Mouse (Mus musculus): ENCODE measurements around the gene Nbea.
"Not testable (repeated sequence)": the region's sequence is repeated elsewhere in the genome, so short reads cannot be mapped to it uniquely, and the experiment has no call there.

Nbea gene

DNA sequence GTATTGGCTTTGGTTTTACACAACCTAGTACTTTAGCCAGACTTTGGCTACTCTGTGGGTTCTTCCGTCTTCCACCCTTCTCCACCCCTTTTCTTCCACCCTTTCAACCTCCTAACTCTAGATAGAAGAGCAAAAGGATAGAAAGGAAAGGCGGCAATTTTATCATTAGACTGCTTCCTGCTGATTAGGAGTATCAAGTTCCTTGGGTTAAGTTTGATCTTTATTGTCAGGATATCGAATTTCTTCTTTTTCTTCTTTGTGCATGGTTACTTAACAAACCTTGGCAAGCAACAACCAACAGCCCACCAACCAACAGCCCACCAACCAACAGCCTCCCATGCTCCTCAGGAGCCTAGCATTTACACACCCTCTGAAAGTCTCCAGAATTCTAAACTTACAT is 165.0 kb downstream of the Nbea start:
- DNase-seq = no peak

DNA sequence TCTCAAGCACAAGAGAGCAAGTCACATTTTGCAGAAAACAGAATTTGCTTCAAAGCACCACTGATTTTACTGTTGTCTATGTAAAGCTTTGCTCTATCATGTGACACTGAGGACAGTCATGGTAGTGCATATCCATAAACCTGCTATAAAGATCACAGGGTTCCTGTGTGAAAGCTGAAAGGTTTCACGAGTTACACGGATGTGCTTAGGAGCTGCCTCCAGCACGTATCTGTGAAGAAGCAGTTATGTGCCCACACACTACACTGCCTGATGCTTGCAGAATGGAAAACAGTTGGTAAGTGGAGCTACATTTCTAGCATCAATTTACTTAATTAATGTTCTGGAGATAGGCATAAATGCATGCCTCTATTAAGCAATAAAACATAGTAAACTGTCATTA is 172.4 kb downstream of the Nbea start:
- no peak for DNase-seq

DNA sequence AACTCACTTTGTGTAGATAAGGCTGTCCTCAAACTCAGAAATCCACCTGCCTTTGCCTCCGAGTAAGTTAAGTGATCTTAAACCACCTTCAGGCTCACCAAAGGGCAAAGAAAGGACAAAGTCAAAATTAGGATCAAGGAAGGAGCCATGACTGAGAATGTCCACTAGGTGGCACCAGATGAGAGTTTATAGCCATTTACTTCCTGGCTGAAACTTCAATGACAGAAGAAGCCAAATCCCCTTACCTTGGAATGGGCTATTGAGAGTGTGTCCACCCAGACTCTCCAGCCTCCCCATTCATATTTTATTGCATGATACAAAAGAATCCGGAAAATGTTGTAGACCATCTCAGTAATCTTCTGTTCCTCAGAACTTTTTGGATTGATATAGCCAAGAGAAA is 175.5 kb downstream of the Nbea start:
- peak; percentile 2 for DNase-seq

DNA sequence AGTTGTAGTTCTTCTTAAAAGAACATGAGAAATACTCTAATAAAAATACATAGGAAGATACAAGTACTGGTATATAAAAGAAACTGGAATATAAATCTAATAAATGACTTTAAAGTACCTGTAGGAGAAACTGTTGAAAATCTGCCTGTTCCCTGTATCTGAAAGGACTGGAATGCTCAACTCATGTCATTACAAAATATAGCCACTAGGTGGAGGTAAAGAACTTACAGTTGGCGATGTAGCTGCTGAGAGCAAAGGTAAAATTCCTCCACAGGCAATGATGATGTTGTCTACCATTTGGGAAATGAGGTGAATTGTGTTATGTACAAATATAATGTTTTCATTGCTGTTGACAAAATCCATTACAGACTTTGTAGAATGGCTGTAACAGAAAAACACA is 183.2 kb downstream of the Nbea start:
- DNase-seq = no peak

DNA sequence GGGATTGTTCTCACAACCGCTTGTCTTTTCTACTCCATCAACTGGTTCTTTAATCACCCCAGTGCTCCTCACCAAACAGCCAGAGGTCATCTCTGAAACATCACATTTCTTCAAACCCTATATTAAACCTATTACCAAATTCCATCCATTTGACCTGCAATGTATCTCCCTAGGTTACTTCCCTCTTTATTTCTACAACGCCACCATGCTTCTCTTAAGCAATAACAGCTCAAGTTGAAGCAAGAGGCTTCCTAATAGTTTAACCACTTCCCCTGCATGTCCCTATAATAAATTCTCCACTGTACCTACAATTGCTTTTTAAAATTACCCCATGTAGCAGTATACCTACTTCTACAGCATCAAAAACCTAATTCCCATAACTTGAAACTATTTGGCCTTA is 205.1 kb downstream of the Nbea start:
- DNase-seq = no peak

DNA sequence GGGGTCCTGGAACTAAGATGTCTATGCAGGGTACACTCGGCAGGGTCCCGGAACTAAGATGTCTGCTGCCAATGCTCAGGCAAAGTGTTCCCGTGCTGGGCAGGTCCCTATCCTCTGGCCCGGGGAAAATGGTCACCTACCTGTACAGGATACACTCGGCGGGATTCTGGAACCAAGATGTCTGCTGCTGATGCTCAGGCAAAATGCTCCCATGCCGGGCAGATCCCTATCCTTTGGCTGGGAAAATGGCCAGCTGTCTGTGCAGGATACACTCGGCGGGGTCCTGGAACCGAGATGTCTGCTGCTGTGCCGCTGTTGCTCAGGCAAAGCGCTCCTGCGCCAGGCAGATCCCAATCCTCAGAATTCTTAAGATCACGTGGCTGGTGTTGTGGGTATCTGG is 206.5 kb downstream of the Nbea start:
- not testable (repeated sequence) for DNase-seq

DNA sequence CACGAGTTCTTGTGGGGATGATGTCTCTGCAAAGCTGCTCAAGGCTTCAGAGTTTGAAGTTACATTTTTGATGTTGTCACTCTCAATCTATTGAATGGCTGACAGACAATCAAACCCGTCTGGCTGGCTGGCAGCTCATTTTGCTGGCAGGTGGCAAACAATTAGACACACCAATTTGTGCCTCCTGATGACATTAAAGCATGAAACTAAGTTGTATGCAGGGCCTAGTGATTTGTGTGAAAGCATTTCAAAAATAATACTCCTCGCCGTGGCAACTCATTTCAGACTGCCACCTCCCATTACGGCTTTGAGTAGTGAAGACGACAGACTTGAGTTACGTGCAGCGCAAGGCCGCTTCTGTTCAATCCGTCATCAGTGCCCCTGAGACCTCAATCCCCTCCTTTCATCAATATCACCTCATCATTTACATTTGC is 217.8 kb downstream of the Nbea start:
- no peak for DNase-seq

DNA sequence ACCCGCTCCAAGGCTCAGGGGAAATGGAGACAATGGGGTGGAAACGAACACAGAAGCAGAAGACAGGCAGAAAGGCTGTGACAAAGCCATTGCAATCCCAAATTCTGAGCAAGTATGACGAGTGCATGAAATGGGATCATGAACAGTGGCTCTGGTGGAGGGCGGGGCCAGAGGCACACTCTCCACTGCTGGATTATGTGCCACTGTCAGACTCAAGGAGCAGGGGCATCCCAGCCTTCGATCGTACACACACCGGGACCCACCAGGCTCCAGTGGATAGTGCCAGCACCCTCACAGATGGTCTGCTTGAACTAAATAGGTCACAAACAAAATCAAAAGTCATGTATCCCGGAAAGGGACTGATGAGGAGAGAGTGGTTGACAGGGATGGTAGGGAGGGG is 220.5 kb downstream of the Nbea start:
- DNase-seq = no peak

DNA sequence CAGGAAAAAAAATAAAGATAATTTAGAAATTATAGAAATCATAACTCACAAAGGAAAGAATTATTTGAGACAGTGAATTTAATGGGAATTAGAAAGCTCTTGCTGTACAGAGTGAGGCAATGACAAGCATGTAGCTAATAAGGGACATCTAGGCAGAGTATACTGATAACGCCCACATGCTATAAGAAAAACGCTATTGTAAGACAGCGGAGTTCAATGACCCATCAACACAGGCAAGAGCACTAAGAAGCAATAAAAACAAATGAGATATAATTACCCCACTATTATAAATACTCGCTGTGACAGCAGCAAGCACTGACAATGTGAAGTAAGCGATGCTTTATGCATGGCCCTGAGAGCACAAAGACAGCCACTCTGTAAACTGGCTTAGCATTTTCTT is 233.5 kb downstream of the Nbea start:
- DNase-seq = no peak

DNA sequence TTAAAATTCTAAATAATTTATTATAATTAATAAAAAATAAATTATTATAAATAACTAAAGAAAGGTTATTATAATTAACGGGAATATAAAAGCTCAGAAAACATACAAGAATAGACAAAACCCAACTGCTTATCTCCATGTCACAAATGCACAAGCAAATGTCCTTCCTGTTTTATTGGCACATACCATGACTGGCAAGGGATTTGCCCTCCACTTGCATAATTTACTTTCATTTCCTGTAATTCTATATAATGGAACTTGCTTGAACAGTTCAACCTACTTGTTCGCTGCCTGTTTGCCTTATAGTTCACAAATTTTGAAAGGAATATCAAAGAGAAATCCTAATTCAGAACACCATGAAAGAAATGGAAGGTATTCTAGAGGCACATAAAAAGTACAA is 234.4 kb downstream of the Nbea start:
- DNase-seq = no peak

DNA sequence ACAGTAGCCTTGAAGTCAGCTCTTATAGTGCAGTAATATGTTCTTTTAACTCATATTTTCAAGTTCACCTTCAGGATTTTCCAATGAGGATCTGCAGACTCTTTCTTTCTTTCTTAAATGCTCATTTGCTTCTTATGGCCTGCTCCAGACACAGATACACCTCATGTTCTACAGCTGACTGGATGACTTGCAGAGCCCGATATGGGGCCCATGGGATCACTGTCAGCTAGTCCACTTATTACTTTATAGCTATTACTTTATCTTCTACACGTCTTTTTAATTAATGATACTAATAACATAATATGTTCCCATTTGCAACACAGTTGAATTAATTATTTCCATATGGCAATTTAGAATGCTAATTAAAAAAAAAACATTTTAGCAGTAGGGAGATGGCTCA is 256.2 kb downstream of the Nbea start:
- no peak for DNase-seq

DNA sequence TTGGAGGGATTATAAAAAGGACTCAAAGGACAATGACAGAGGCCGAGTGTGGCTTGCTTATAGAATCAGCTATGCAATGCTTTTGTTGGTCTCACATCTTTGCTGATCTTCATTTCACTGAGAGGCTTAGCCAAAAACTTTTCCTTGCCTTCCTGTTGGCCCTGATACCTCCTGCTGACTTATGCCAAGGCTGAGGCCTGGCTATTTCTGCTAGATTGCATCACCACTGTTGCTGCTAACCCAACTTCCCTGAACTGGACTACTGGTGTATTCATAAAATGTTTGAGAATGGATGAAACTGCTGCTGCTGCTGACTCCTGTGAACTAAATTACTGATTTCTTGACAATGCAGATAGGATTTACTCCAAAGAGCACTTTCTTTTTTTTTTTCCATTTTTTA is 274.2 kb downstream of the Nbea start:
- no peak for DNase-seq

DNA sequence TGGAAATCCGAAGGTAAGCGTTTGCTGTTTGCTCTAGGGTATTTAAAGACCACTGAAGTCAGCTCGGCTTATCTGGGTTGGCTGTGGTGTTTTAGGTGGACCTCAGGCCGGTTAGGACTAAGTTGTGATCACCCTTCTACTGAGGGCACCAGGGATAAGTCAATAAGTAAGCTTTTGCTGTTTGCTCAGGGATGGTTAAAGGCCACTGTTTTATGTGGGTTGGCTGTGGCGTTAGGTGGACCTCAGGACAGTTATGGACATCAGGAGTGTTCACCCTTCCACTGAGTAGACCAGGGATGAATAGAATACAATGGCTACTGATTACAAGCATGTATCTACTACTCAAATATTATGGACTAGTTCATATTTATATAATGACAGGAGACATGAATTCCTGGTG is 292.9 kb downstream of the Nbea start:
- no peak for DNase-seq

DNA sequence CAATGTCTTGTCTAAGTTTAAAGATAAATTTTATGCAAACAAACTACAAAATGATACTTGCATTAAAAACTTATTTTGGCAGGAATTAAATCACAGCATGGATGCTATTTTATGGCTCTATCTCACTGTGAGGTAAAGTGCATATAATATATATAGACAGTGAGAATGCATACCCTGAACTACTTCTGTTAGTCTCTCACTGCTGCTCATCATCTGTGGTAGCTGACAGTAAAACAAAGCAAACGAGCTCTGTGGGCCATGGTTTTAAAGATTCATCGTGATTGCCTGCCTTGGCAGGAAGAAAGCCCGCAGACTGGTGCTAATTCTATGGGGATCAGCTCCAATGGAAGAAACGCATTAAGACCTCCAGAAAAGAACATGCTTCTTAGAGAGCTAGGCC is 294.3 kb downstream of the Nbea start:
- DNase-seq = no peak

DNA sequence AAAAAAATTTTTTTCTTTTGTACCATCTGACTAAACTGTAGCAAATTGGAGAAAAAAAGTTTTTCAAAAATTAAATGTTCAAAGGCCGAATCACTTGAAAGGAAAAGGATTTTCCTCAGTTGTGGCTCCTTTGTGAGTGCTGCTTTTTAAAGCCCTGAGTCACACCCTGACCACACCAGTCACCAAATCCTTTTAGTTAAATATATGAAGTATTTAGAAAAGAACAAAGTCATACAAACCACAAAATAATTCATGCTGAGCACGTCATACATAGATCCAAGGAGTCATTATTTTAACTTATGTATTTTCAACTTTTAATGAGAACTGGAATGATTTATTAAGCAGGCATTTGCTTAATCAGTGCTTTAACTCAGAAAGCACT is 295.7 kb downstream of the Nbea start:
- no peak for DNase-seq

DNA sequence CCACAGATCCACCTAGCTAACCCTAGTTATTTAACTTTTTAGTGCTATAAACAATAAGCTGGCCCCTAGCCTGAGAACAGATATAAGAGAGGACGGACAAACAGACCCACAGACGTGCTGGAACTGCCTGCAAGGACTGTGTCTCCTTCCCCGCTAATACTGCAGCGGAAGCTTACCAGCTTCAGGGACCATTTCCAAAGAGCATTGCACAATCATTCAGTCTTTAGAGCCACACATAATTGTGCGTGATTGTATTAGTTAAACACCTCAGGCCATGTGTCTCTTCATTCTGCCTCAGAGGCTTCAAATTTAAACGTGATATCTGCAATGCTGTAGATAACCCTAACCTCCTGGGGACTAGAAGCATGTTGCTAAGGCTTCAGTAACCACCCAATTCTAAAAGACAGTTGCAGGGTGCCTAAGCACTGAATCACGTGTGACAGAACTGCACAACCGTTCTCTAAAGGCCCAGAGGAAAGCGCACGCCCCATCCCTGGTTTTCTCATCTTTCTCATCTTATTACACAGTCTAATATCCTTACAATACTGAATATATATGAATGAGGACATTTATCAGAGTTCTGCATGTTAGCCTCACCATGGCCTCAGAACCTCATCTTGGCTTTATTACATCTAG is 296.2 kb downstream of the Nbea start:
- no peak for DNase-seq

DNA sequence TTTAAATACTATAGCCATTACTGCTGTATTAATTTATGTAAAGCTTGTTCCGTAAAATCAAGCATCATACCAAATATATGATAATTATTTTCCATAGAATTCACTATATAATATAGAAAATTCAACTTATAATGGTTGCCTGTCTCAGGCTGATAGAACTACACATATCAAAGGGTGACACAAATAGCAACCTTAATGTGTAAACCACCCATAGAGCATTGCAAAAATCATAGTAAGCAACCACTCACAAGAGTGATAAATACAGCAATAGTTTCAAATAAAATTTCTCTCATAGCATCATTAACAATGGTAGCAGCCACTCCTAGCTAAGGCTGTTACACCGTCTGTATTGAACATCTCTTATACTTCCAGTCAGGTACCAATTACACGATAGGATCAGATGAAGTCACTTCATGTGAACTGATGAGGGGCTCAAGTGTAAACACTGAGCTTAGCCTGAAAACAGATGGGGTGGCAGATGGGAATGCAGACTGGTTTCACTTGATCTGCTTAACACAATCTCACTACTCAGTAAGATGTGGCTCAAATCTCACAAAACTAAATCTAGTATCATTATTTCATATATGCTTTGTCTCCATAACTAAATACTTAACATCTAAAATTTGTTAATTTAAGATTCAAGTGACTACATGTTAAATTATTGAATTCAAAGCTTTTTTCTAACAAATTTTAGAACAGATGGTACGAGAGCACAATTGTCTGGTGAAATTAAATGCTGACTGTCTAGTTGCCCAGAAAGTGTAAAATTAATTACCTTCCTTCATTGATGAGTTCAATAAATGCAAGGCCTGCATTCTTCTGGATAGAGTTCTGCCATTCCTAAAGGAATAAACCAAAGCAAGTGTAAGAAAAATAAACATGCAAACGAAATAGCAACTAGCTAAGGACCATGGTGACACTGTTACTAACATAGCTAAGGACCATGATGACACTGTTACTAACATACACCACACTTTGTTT is 310.3 kb downstream of the Nbea start:
- no peak for DNase-seq

DNA sequence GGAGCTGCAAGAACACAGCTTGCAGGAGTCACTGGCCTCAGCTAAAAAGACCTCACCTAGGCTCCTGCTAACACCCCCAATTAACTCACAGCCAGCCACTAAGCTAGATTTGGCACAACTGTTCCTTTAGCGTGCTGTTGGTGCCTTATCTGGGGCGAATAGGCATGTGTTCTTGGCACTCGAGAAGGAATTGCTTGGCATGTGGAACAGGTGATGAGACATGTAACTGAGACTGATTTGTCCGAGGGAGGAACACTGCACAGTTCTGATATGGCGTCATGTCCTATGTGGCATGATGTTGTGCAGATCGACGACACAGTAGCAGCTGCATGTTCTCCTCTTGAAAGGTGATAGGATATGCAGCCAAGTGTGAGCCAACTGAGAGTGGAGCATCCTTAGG is 331.0 kb downstream of the Nbea start:
- DNase-seq = no peak

DNA sequence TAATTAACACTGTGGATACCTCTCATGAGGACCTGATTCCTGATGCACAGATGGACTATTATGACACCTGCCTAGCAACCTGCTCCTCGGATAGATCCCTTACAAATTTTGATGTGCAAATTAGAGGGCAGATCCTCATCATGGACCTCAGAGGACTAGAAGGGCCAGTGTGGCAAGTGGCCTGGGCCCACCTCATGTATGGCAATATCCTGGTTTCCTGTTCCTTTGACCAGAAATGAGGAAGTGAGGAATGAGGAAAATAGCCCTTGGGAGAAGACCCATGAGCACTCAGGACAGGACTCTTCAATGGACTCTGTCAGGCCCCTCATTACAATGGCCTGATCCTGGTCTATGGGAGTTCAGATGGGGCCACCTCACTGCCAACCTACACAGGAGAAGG is 336.4 kb downstream of the Nbea start:
- DNase-seq = no peak

DNA sequence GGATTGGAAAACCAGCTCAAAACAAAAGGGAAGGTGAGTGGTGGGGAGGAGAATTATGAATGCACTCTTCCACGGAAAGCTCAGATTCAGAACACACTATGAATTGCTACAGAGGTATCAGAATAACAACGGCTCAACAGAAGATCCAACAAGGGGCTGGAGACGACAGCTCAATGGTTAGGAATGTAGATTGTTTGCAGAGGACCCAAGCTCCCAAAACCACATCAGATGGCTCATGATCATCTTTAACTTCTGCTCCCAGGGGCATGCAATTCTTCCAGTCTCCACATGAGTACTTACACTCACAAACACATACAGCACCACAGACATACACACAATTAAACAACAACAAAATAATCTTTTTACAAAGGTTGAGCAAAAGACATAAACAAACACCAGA is 346.3 kb downstream of the Nbea start:
- DNase-seq = no peak

DNA sequence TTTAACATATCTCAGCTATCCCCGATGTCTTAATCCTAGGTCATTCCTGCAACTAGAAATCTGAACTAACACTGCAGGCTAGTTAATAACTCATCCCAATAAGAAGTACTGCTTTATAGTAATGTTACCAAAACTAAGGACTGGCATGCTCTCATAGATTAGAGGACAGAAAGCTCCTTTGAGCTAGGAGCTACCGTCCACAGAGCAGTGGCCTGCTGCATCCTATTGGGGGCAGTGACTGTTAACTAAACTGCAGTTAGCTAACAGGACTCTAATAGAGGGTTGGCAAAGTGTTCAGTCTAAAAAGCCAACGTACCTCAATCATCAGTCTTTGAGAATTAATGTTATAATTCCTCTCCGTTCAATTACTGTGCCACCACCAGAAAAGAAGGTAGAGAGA is 348.3 kb downstream of the Nbea start:
- no peak for DNase-seq

DNA sequence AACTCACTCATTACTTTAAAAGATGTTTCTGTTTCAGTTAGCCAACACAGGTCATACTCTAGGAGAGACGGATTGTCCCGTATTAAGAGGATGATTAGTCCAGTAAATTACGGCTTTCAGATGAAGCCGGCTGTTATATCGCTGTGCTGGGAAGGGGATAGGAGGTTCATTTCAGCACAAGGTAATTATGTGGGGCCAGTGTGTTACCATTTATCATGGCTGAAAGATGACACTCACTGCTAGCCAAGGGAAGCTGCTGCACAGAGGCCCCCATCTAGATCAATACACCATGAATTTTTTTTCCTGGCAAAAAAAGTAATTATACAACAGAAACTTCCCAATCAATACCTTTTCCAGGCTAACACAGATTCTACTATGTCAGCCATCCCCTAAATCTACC is 353.3 kb downstream of the Nbea start:
- DNase-seq = no peak

DNA sequence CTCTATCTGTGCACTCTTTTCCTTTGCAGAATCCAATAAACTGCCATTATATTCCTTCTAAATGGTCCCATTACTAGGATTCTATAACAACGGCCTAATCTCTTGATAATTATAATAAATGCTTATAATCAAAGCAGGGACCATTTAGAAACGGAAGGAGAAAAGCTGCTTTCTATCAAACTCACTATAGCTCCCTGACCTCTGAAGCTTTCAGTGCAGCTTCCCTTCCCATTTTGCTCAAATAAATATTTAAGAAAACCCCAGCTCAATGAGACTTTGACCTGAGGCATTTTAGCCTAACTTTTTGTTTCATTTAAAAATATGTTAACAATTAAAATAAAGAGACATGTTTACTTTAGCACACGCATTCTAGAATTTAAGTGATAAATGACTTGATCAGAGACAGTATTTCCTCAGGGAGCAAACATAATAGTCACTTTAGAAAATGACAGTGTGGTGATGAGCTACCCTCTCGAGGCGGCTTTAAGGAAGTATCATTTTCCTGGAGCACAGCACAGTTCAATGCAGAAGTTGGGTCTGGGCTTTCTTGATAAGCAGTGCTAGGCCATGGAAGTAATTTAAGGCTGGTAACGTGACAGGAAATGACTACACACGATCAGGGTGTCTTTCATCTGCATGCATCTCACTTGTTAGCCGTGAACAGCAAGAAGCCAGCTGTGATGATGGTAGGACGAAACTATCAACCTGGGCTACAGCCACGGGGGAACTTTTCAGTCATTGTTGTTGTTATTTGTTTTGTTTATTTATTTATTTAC is 354.8 kb downstream of the Nbea start:
- no peak for DNase-seq

DNA sequence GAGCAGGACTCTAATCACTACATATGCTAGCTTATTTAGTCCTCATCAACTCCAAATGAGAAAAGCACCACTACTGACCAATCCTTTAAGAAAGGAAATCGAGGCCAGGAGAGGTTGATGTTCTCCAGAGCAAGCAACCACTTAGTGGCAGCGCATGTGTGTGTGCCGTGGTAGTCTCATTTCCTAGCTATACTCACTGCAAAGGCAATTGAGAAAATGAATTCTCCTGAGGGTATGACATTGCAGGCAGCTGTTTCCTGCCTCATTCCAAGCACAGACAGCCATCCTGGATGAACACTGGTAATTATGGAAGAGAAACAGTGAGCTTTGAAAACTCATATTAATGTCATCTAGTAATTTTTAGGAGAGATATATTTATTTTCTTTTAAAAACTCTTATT is 358.6 kb downstream of the Nbea start:
- no peak for DNase-seq

Data from thymus, postnatal 25 days (tissue).